Mouse (Mus musculus): ENCODE measurements around the gene Mrpl22.

DNA sequence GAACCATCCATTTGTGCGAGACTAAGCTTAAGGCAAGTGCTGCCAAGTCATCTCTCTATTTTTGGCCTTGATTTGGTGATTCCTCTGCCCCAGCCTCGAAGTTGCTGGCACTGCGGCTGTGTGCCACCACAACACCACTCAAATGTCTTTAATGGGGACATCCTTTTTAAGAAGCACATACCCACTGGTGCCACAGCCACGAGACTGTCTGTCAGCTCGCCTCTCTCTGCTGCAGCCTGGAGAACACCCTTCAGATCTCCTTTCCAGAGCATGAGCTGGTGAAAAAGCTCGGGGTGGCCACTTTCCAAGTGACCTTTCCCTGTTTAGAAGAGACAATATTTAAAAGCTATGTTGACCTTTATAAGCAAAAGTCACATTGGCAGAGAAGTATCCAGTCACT, 34.8 kb upstream of the Mrpl22 start:
- TF ChIP-seq CTCF (IDR thresholded peaks at IDR 0.05; ENCODE audit: low read depth, low read length), result no peak
- no peak for TF ChIP-seq POLR2A (IDR thresholded peaks at IDR 0.05; ENCODE audit: borderline replicate concordance, low read depth, low read length)
